Mouse (Mus musculus): Measurements from ENCODE around the gene Hist3h2ba. TPM values are rescaled to one million over a fixed set of nuclear protein-coding genes. Genes with fewer than 3 reads are reported as not detected.
A peak's percentile ranks its signal among the peaks of the same experiment; 100 is the strongest.

Hist3h2ba gene
- polyA plus RNA-seq, 1 experiment from 2014 or later, result 355 TPM

DNA sequence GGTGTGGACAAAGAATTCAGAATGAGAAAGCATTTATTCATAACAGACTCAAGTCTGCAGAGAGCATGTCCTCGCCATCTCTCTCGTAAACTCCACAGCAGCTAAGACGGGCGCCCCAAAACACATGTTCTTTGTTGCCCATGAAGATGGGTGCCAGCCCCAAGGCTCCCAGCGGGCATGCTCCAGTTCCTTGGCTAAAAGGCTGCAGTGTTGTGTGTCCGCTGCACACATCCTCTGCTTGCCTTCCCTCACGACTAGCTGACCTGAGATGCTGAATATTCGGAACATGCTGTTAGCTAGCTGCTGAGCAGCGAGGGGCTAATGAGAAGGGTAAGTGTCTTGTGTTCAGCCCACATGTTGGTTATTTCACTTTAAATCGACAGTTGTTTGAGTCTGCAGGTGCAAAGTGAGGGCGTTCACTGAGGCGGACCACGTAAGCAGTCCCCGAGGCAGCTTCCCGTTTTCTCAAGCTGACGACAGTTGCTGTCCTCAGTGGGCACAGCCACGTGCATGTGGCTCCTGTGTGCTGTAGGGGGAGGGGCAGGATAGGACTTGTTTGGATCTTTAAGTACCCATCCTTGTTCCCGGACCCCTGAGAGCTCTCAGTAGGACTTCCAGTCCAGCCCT, 33.9 kb downstream of the Hist3h2ba start:
- WGBS, result 92% methylated on average over 18 of the region's 18 CpGs
- Histone ChIP-seq H3K4me3 (no peak overlapping the region), H3K36me3 (peaks cover 42% of the 10 kb centered on the region), H3K9me3 (no peaks in the 10 kb centered on the region), H3K4me2 (replicated peaks) (no peak overlapping the region), H3K27ac (replicated peaks) (no peak overlapping the region), H3K4me1 (peaks cover 37% of the 10 kb centered on the region), H3K27me3 (no peaks in the 10 kb centered on the region), H3K9ac (replicated peaks) (no peak overlapping the region)
- ATAC-seq (replicated peaks), result no peak

DNA sequence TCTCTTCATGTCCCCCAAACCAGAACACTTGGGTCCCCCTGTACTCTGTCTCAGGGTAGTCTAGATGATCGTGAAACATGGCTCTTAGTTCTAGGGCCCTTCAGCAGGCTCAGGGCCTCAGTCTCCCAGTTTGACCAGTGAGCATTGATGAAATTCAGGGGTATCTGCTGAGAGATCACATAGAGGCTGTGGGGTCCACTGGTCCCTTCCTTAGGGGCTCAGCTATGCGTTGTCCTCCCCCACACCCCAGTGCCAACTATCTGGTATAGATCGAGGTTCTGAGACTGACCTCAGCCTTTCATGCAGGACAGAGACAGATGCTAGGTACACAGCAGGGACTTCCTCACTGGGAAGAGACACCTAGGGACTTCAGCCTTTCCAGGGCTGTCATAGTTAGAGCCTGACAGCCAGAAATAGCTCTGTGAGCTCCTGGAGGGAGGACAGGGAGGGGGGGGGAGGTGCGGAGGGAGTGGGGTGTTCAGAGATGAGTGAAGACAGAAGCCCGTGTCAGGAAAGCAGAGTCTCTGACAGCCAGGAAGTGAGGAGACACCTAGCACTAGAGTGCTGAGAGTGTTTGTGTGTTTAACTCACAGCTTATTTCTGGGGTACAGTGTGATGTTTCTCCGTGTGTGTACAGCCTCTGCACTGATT, 35.1 kb downstream of the Hist3h2ba start:
- peaks cover 33% of the 10 kb centered on the region for H3K4me1 ChIP-seq
- 88% methylated on average over 6 of the region's 6 CpGs for WGBS
- no peak overlapping the region for H3K4me2 ChIP-seq (replicated peaks)
- ATAC-seq (replicated peaks), result no peak
- H3K4me3 ChIP-seq, result no peak overlapping the region
- peaks cover 48% of the 10 kb centered on the region for H3K36me3 ChIP-seq
- no peak overlapping the region for H3K27ac ChIP-seq (replicated peaks)
- H3K27me3 ChIP-seq, result no peaks in the 10 kb centered on the region
- no peaks in the 10 kb centered on the region for H3K9me3 ChIP-seq
- no peak overlapping the region for H3K9ac ChIP-seq (replicated peaks)

DNA sequence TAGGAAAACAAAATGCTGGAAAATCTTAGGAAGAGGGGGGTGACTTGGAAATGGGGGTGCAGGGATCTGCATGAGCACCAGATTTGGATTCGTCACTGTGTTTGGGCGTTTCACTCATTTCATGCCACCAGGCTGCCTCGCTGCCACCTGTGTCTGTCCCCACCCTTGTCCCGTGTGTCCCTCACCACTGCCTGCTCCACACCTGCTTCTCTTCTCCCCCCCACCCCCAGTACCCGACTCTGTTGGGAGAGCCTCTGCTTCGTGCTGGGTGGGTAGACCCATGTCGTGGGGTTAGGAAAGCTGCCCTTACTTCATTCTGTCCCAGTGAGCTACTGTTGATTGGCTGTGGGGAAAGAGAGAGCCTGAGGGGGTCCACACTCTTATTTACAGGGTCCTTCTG, 35.9 kb downstream of the Hist3h2ba start:
- H3K9me3 ChIP-seq, result no peaks in the 10 kb centered on the region
- H3K36me3 ChIP-seq, result peaks cover 52% of the 10 kb centered on the region
- H3K4me2 ChIP-seq (replicated peaks), result no peak overlapping the region
- H3K4me1 ChIP-seq, result peaks cover 25% of the 10 kb centered on the region
- 91% methylated on average over 7 of the region's 7 CpGs for WGBS
- H3K9ac ChIP-seq (replicated peaks), result no peak overlapping the region
- no peak overlapping the region for H3K27ac ChIP-seq (replicated peaks)
- no peak overlapping the region for H3K4me3 ChIP-seq
- no peak for ATAC-seq (replicated peaks)
- H3K27me3 ChIP-seq, result no peaks in the 10 kb centered on the region

DNA sequence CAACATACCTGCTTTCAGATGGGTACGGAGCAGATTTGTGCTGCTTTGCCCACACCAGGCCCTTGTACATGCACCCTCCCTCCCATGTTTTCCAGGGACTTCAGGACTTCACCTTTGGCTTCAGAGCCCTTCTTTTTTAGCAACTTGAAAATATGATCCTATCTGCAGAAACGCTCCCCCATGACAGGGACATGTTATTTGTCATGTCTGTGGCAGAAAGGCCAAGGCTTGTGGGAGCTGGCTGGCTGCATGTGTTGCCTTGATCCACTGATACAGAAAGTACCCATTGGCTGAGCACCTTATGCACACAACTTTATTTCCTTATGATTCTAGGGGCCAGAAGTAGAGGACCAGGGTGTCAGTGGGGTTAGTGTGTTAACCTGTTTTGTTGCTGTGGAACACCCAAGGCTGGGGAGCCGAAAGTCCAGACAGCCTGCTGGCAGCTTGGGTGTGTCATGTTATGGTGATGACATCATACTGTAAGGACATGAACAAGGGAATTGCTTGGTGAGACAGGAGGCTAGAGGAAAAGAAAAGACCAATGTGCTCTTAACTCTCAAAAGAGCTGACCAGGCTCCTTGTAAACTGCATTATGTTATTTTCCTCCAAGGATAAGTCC, 36.7 kb downstream of the Hist3h2ba start:
- ATAC-seq (replicated peaks), result no peak
- peaks cover 60% of the 10 kb centered on the region for H3K36me3 ChIP-seq

DNA sequence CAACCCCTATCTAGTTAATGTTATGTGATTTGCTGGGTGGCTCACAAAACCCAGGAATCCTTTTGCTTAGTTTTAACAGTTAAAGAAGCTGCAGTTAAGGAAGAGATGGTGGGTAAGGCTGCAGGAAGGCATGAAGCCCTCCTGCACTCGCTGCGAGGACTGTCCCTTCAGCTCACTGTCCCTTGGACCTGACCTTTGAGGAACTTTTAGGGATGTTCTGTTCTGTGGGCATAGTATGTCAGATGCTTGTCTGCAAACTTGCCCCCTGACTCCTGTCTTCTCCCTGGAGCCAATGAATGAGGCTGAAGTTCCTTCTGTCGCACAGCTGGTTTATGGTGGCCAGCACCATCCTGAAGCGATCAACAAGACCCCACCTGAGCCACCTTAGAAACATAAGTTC, 40.4 kb downstream of the Hist3h2ba start:
- no peak overlapping the region for H3K27ac ChIP-seq (replicated peaks)
- H3K27me3 ChIP-seq, result no peaks in the 10 kb centered on the region
- H3K4me3 ChIP-seq, result no peak overlapping the region
- H3K9ac ChIP-seq (replicated peaks), result no peak overlapping the region
- no peaks in the 10 kb centered on the region for H3K9me3 ChIP-seq
- H3K4me1 ChIP-seq, result peaks cover 1% of the 10 kb centered on the region; the same call in 1 of the 2 replicates
- peaks cover 51% of the 10 kb centered on the region for H3K36me3 ChIP-seq
- H3K4me2 ChIP-seq (replicated peaks), result no peak overlapping the region
- WGBS, result 92% methylated on average over 4 of the region's 4 CpGs
- no peak for ATAC-seq (replicated peaks)

More for the DNA sequence above, 36.7 kb downstream of the Hist3h2ba start:
- WGBS, result 96% methylated on average over 3 of the region's 3 CpGs
- Histone ChIP-seq H3K9me3 (no peaks in the 10 kb centered on the region), H3K4me3 (no peak overlapping the region), H3K27ac (replicated peaks) (no peak overlapping the region), H3K27me3 (no peaks in the 10 kb centered on the region), H3K4me2 (replicated peaks) (no peak overlapping the region), H3K4me1 (peaks cover 17% of the 10 kb centered on the region), H3K9ac (replicated peaks) (no peak overlapping the region)

DNA sequence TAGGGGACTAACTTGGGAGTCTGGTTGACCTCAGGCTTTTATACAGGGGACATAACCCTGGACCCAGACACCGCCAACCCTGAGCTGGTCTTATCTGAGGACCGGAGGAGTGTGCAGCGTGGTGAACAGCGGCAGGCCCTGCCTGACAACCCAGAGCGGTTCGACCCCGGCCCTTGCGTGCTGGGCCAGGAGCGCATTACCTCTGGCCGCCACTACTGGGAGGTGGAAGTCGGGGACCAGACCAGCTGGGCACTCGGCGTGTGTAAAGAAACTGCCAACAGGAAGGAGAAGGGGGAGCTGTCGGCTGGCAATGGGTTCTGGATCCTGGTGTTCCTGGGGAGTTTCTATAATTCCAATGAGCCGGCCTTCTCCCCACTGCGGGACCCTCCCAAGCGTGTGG, 41.4 kb downstream of the Hist3h2ba start:
- Histone ChIP-seq H3K27me3 (peaks cover 4% of the 10 kb centered on the region; the same call in 1 of the 2 replicates), H3K4me3 (no peak overlapping the region), H3K9ac (replicated peaks) (no peak overlapping the region), H3K27ac (replicated peaks) (no peak overlapping the region), H3K36me3 (peaks cover 41% of the 10 kb centered on the region), H3K9me3 (no peaks in the 10 kb centered on the region), H3K4me2 (replicated peaks) (no peak overlapping the region), H3K4me1 (peaks cover 8% of the 10 kb centered on the region; the same call in 1 of the 2 replicates)
- WGBS, result 90% methylated on average over 17 of the region's 17 CpGs
- no peak for ATAC-seq (replicated peaks)

DNA sequence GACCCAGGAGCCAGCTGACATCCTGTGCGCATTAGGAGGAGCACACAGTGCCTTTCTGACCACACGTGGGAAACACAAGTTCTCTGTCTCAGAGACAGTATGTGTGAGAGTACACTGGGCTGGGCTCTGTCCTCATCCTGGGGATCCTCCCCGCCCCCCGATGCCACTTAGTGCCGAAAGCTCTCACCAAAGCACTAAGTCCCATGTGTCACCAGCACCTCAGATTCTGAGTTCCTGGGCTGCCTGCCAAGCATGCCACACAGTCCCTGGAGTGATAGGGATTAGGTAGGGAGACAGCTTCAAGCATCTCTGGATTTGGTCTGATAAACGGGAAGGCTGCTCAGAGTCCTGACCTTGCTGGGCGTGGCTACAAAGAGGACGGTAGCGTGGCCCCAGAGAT, 42.1 kb downstream of the Hist3h2ba start:
- H3K9ac ChIP-seq (replicated peaks), result no peak overlapping the region
- no peak overlapping the region for H3K27ac ChIP-seq (replicated peaks)
- 83% methylated on average over 9 of the region's 9 CpGs for WGBS
- no peak overlapping the region for H3K4me3 ChIP-seq
- no peak for ATAC-seq (replicated peaks)
- no peak overlapping the region for H3K4me2 ChIP-seq (replicated peaks)
- H3K27me3 ChIP-seq, result peaks cover 7% of the 10 kb centered on the region; the same call in 1 of the 2 replicates
- H3K9me3 ChIP-seq, result no peaks in the 10 kb centered on the region
- H3K36me3 ChIP-seq, result peaks cover 34% of the 10 kb centered on the region; the same call in 1 of the 2 replicates
- H3K4me1 ChIP-seq, result peaks cover 8% of the 10 kb centered on the region; the same call in 1 of the 2 replicates

DNA sequence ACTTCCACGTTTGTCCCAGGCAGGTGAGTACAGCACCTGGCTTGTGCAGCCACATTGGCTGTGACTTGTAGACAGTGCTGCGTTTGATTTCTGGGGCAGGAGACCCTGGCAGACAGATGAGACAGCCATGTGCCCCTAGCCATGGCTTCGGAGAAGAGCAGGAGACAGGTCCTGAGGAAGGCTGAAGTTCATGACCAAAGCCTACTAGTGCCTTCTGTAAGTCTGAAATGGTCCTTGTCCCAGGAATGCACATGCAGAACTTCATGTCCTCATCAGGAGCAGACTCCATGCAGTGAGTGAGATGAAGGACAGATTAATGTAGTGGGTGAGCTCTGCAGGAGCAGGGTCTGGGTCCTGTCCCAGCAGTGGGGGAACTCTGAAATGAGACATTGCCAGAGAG, 43.2 kb downstream of the Hist3h2ba start:
- 82% methylated on average over 3 of the region's 3 CpGs for WGBS

DNA sequence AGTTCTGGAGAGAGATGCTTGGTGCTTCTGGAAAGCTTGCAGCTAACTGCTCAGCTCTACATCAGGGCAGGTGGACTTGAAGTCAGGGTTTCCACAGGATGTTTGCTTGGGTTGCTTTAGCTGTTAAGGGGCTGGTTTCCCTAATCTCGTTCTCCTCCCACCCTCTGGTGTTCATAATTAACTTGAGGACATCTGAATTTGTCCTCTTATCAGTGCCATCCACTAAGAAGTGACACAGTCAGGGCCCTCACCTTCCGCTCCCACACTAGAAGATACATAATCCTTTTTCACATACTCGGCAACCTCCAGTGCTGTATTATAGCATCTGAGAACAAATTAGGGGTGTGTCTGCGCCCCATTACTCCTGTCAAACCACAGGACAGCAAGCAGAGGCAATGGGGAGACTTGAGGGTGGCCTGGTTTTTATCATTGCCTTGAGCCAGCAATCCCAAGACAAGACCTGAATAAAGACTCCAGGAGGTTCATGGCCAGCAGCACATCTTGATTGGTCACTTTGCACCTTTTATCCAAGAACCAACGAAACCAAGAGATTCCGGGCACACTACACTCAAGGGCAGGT, 44.5 kb downstream of the Hist3h2ba start:
- Histone ChIP-seq H3K36me3 (peaks cover 21% of the 10 kb centered on the region; the same call in 1 of the 2 replicates), H3K9me3 (no peaks in the 10 kb centered on the region), H3K27ac (replicated peaks) (no peak overlapping the region), H3K27me3 (peaks cover 7% of the 10 kb centered on the region; the same call in 1 of the 2 replicates), H3K4me2 (replicated peaks) (no peak overlapping the region), H3K4me3 (no peak overlapping the region), H3K9ac (replicated peaks) (no peak overlapping the region), H3K4me1 (peaks cover 8% of the 10 kb centered on the region; the same call in 1 of the 2 replicates)
- WGBS, result 86% methylated on average over 6 of the region's 6 CpGs
- ATAC-seq (replicated peaks), result no peak

More for the DNA sequence above, 43.2 kb downstream of the Hist3h2ba start:
- H3K9ac ChIP-seq (replicated peaks), result no peak overlapping the region
- peaks cover 7% of the 10 kb centered on the region; the same call in 1 of the 2 replicates for H3K27me3 ChIP-seq
- ATAC-seq (replicated peaks), result no peak
- no peaks in the 10 kb centered on the region for H3K9me3 ChIP-seq
- no peak overlapping the region for H3K4me3 ChIP-seq
- H3K4me2 ChIP-seq (replicated peaks), result no peak overlapping the region
- H3K36me3 ChIP-seq, result peaks cover 28% of the 10 kb centered on the region; the same call in 1 of the 2 replicates
- peaks cover 8% of the 10 kb centered on the region; the same call in 1 of the 2 replicates for H3K4me1 ChIP-seq
- no peak overlapping the region for H3K27ac ChIP-seq (replicated peaks)

DNA sequence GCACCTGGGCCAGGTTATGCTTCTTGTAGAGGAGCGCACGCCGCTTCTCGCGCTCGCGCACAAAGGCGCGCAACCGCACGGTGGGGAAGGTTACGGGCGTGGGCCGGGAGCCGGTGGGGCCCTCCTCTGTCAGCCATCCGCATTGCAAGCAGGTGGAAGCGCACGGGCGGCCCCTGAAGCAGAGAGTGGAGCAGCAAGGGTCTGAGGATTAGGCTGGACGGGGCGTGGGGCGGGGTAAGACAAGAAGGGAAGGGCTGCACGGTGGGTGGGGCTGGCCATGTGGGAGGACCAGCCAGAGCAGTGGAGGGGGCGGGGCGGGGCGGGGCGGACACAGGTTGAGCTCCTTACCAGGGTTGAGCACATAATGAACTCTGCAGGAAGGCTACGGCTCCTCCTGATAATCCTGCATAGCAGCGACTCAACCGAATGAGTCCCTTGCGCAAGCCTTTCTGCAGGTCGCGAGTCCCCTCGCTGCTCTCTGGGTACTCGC, 45.7 kb downstream of the Hist3h2ba start:
- H3K4me3 ChIP-seq, result peak overlapping the region; percentile 46
- peak overlapping the region; percentile 72 for H3K4me2 ChIP-seq (replicated peaks)

DNA sequence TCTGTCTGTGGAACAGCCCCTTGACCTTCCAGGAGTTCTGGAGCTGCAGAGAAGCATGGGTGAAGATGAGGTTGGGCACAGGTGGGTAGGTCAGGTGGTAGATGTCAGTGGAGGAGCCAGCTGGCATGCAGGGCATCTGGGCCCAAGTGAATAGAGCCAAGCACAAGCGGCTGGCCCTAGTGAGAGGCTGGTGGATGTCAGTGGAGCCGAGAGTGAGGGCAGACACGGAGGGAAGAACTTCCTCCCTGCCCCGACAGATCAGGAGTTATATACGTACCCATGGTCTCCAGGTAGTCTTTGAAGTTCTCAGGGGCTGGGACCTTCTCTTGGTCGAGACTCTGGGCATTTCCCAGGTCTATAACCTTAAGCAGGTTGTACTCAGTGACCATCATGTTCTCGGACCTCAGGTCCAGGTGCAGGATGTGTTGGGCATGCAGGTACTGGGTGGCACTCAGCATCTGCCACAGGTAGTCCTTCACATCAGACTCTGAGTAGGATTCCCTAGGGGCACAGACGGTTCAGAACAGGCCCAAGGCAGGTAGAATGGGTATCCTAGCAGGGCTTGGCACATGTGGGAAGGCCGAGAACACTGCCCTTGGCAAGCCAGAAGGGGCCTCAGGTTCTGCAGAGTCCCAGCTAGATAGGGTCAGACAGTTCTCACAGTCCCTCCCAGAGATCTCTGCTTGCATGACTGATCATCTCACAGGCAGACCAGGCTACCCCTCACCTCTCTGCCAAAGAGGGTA, 46.5 kb downstream of the Hist3h2ba start:
- Histone ChIP-seq H3K36me3 (peaks cover 8% of the 10 kb centered on the region; the same call in 1 of the 2 replicates), H3K9me3 (no peaks in the 10 kb centered on the region), H3K9ac (replicated peaks) (no peak overlapping the region; the same call in 1 of the 2 replicates), H3K4me3 (no peak overlapping the region; the same call in 1 of the 2 replicates), H3K27ac (replicated peaks) (no peak overlapping the region), H3K4me2 (replicated peaks) (peak overlapping the region; percentile 72), H3K4me1 (peaks cover 8% of the 10 kb centered on the region; the same call in 1 of the 2 replicates), H3K27me3 (peaks cover 7% of the 10 kb centered on the region; the same call in 1 of the 2 replicates)
- WGBS, result 81% methylated on average over 9 of the region's 9 CpGs
- no peak for ATAC-seq (replicated peaks)

More for the DNA sequence above, 45.7 kb downstream of the Hist3h2ba start:
- peak; percentile 62 for ATAC-seq (replicated peaks)
- peaks cover 15% of the 10 kb centered on the region; the same call in 1 of the 2 replicates for H3K36me3 ChIP-seq
- peaks cover 8% of the 10 kb centered on the region; the same call in 1 of the 2 replicates for H3K4me1 ChIP-seq
- H3K9ac ChIP-seq (replicated peaks), result peak overlapping the region; percentile 58
- H3K27me3 ChIP-seq, result peaks cover 7% of the 10 kb centered on the region; the same call in 1 of the 2 replicates
- H3K9me3 ChIP-seq, result no peaks in the 10 kb centered on the region
- H3K27ac ChIP-seq (replicated peaks), result no peak overlapping the region
- under 1% methylated on average over 35 of the region's 35 CpGs for WGBS
